Mouse (Mus musculus) frontal cortex, adult (tissue): Measurements from ENCODE around the gene Dedd2.
"Not testable (repeated sequence)": the region's sequence is repeated elsewhere in the genome, so short reads cannot be mapped to it uniquely, and the experiment has no call there.

Experiments
- ATAC-seq: cut with Nextera tagmentation; 2 replicates; pipeline ENCODE4 v1.9.2; 2017; ENCODE audit warnings: mild to moderate bottlenecking, moderate library complexity, mixed read lengths; ENCODE audit not compliant: low TSS enrichment

Gene Dedd2

DNA sequence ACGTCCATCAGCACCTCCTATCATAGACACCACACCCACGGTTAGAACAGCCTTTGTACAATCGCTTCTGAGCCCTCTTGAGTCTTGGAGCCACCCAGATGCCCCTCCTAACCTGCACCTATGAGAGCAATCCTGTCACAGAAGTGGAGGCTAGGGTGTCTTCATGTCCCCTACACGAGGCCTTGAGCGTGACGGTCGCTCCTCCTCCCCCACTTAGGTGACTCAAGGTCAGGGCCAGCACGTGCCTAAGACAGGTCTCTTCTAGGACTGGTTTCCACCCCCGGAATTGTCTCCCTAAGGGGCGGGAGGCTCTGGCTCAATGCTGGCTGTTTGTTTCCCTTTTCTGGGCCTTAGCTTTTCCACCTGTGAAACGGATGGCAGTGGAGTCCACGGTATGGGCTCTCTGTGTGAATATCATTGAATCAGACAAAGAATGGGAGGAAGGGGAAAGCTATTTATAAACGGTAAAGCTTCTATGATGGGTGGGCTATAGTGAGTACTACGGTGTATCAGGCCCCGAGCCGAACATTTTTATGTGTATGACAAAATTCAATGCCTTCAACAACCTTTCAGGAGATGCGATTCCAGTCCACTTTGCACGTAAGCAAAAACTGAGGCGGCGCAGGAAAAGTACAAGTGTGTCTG is at the start of gene Dedd2:
TSS of gene Dedd2 (minus strand) at position 159 of the 645 bp plus-strand sequence.
- ATAC-seq = peak; percentile 1; the same call in 1 of the 2 replicates

DNA sequence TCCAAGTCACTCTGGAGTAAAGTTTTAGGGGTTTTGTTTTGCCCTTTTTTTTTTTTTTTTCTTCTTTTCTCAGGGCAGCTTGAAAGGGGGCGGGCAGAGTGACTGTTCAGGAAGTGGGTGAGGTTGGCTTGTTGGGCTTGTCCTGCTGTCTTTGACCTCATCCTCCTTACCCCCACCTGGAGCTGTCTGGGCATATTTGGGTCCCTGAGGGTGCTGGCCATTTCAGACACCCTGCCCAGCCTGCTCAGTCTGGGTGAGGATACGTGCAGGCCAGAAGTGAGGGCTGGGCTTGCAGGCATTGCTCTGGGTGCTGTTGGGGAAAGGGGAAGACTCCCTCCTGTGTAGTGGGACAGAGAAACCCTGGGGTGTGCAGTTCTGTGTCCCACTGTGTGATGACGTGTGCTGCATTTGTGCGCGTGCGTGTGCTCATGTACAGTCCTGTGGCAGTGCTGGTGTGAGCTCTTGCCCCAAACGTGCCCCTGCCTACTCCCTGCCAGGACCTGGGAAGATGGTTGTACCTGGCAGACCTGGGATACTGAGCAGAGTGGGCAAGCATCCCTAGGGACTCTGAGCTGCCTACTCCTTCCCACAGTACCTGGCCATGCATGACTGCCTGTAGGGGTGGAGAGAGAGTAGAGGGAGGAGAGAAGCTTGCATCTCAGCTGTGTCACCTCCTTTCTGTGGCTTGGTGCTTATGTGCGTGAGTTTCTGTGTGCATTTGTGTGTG is 49.3 kb upstream of the Dedd2 start:
- no peak for ATAC-seq

- ATAC-seq = no peak
Observed at GRCm38 (mm10) chr7:25269029-25269428, 48.6 kb upstream of the Dedd2 start.

DNA sequence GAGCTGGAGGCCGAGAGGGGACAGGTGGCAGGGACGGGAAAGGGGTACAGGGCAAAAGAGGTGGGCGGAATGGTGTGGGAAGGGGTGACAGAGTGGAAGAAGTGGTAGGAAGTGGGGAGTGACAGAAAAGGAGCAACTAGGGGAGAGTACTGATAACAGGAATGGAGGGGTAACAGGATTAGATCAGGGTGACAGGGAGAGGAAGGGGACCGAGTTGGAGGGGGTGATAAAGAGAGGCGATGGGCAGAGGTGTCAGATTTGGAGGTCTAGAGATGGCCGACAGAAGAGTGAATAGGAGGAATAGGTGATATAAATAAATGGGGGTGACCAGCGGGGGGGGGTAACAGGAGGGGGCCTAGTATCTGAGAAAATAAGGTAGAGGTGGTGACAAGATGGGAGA is 48.2 kb upstream of the Dedd2 start:
- ATAC-seq = no peak

- ATAC-seq = peak; percentile 83
Observed at GRCm38 (mm10) chr7:25267751-25268463, 47.5 kb upstream of the Dedd2 start.

DNA sequence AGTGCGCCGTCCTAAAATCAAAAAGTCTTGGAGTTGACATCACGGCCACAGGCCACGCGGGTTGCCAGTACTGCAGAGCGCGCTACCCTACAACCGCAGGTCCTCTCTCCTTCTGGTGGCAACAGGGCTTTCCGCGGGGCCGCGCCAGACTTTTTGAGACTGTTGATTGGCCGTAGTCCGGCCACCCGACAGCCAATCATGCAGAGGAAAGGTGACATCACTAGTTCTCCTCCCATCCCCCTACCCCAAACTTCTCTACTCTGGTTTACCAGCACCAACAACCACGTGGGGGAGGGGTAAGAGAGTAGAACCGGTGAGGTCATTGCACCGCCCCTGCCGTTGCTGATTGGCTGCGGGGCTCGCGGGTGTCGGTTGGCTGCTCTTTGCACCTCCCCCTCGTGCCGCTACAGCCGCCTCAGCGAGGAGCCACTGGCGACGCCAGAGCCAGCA is 46.9 kb upstream of the Dedd2 start, which contains the start of gene Cic:
TSS of gene Cic (plus strand) at position 404 of the 450 bp plus-strand sequence.
- peak; percentile 70 for ATAC-seq

DNA sequence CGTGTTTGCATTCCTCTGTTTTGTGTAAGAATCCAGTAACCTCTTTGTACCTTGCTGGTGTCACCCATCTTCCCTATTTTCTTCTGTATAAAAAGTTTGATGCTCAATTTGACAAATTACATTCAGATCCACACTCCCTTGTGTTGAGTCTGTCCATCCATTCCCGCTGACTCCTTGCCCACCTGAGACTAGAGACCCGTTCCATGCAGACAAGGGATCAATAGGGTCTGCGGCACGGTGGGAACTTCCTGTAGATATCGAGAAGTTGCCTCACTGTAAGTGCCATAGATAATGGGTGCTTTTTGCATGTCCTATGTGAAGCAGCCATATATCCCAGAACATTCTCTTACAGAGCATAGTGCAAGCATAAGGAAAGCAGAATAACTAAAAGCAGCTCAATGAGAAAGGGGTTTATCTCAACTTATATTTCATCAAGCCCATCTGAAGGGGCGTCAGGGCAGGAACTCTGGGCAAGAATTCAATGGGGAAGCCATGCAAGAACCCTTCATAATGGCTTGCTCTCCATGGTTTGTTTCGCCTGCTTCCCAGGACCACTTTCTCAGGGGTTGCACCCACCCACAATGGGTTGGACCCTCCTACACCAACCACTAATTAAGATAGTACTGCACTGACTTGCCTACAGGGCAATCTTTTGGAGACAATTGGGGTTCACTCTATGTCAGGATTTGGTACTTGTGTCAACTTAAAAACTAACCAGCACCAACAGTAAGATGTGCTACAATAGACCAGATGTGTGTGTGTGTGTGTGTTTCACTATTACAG is 46.0 kb upstream of the Dedd2 start:
- no peak for ATAC-seq

GRCm38 (mm10) chr7:25265743-25266142 is 45.3 kb upstream of the Dedd2 start:
- ATAC-seq = not testable (repeated sequence)

- no peak for ATAC-seq
Observed at GRCm38 (mm10) chr7:25263968-25264870, 43.8 kb upstream of the Dedd2 start.

GRCm38 (mm10) chr7:25261896-25262295 is 41.5 kb upstream of the Dedd2 start:
- ATAC-seq = no peak

GRCm38 (mm10) chr7:25251822-25252221 is 31.4 kb upstream of the Dedd2 start:
- ATAC-seq = no peak

DNA sequence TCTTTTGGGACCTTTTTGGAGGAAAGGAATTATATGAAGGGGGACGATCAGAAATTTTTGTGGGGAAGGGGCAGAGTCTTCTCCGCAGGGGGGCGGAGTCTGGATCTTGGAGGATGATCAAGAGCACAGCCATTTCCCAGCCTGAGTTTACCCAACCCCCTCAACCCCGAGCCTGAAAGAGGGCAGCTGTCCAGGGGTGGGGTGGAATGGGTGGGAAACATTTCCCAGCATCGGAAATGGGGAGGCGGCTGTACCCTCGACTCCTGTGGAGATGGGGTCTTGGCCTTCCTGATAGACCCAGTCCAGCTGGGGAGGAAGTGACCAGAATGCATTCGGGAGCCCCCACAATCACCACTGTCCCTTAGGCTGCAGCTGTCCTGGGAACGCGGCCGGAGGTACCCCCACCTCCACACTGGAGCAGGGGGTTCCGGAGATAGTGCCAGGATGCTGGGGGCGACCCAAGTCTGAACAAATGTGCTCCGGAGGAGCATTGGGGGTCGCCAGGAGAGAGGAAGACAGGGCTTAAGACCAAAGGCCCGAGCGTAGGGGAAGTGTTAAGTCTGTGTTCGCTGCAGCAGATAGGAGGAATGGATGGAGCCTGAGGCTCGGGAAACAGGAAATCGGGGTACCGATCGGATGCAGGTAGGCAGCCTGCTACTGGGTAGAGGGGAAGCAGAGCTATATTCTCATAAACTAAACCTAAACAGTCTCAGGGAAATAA is 30.8 kb upstream of the Dedd2 start:
- no peak for ATAC-seq

GRCm38 (mm10) chr7:25250141-25250972 is 29.9 kb upstream of the Dedd2 start, which contains the start of gene Erf:
Gene Erf (minus strand): TSS chr7:25250761.
- ATAC-seq = peak; percentile 44

DNA sequence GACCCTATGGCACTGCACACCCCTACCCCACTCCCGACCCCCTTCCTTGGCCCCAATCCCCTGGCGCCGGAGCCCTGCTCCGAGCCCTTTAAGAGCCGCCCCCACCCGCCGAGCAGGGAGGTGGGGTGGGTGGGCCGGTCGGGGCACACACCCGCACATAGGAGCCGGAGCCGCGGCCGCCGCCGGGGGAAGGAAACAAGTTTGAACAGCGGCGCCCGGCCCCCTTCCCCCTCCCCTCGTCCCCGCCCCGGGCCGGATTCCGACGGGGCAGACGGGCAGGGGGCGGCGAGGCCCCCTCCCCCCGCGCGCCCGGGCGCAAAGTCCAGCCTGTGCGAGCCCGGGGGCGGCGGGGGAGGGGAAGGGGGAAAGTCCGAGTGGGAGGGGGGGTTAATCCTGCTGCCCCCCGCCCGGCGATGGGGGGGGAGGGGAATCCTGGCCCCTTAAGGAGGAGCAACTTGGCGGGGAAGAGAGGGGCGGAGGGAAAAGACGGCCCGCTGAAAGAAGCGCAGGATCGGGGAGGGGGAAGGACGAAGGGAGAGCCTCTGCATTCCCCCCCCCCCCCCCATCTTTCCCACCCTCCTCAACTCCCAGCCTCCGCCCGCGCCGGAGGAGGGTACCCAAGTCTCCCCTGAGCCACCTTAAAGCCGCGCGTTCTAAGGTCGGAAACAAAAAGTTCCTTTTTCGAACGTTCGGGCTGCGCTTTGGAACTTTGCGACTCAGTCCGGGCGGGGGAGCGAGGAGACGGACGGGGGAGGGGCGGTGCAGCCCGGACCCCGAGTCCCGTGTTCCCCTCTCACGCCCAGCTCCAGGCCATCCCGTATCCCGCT is 29.1 kb upstream of the Dedd2 start:
- no peak for ATAC-seq

DNA sequence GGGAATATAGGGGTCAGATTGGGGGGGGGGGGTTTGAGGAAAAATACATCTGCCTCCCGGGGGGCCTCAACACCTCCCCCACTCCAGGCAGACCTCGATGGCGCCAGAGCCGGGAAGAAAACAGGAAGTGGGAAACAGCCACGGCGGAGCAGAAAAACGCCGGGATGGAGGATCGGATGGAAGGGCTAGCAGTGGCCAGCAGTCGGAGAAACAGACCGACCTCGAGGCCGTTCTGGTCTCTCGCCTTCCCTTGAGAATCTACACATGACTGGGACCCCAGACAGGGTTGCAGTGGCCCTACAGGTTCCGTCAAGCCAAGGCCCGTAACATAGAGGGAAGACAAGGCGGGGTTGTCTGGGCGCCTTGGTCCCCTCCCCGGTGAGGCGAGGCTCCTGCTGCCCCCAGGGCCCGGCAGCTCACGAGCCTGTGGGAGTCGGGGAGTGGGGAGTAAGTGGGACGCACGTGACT is 28.5 kb upstream of the Dedd2 start:
- no peak for ATAC-seq

DNA sequence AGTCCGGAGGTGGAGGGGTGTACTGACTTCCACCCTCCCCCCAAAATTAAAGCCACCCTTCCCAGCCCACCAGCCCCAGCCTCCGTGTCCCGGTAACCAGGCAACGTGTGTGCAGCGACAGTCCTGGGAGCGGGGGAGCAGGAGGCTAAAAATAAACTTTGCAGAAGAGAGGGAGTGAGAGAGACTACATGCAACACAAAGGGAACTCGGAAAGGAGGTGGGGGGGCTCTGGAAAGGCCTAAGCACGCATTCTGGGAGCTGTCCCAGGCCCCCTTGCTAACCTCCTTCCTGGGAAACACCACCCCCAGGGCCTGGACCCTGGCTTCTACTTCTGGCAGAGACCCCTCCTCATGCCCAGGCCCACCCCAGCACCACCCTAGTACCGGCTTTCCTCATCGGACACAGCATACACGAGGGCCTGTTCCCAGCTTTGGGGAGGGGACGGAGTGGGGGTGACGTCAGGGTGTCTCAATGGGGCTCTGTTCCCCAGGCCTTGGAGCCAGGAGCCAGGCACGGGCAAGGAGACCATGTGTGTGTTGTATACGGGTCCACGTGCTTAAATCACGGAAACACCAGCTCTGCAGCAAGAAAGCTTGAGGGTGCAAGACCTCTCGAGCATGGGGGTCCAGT is 27.7 kb upstream of the Dedd2 start:
- ATAC-seq = peak; percentile 53

- no peak for ATAC-seq
Observed at GRCm38 (mm10) chr7:25247498-25247897, 27.1 kb upstream of the Dedd2 start.

GRCm38 (mm10) chr7:25246759-25247137 is 26.3 kb upstream of the Dedd2 start:
- ATAC-seq = no peak
